Mouse (Mus musculus) liver, postnatal 0 days (tissue): ENCODE results near the gene Hspb3. TPM values are rescaled to one million over a fixed set of nuclear protein-coding genes. Genes with fewer than 3 reads are reported as not detected.
A peak's percentile ranks its signal among the peaks of the same experiment; 100 is the strongest.

ENCODE experiments used
- ATAC-seq: fragments of 200-750 bp; cut with Nextera tagmentation; 2 replicates; pipeline ENCODE4 v1.8.0; 2017; ENCODE audit warnings: mild to moderate bottlenecking, moderate library complexity
- DNase-seq: peaks from one replicate; pipeline ENCODE4 v3.0.0-alpha.2; 2016
- H3K27ac ChIP-seq: fragments of 300-500 bp; sonication (generic); 2 replicates; pipeline ENCODE4 v1.5.1; 2014; ENCODE audit warnings: antibody characterized with exemption, moderate library complexity, mild to moderate bottlenecking, low read depth
- H3K27me3 ChIP-seq: fragments of 300-500 bp; sonication (generic); 2 replicates; pipeline ENCODE4 v1.6.1; 2014; ENCODE audit warnings: low read length, control low read depth, mixed read lengths; ENCODE audit not compliant: insufficient read depth
- H3K36me3 ChIP-seq: fragments of 300-500 bp; sonication (generic); replicated peaks from 2 replicates; pipeline ENCODE4 v1.6.1; 2014; ENCODE audit warnings: mild to moderate bottlenecking, control low read depth, low read length, moderate library complexity, mixed read lengths; ENCODE audit not compliant: insufficient read depth
- H3K4me1 ChIP-seq: fragments of 300-500 bp; sonication (generic); 2 replicates; pipeline ENCODE4 v1.6.1; 2014; ENCODE audit warnings: antibody characterized with exemption, mild to moderate bottlenecking, control low read depth; ENCODE audit not compliant: insufficient read depth
- H3K4me2 ChIP-seq: fragments of 300-500 bp; sonication (generic); 2 replicates; pipeline ENCODE4 v1.6.1; 2014; ENCODE audit warnings: low read depth, mild to moderate bottlenecking, low read length, moderate library complexity, mixed read lengths
- H3K4me3 ChIP-seq: fragments of 300-500 bp; sonication (generic); 2 replicates; pipeline ENCODE4 v1.5.1; 2014; ENCODE audit warnings: low read depth, low read length
- H3K9ac ChIP-seq: fragments of 300-500 bp; sonication (generic); replicated peaks from 2 replicates; pipeline ENCODE4 v1.6.1; 2014; ENCODE audit warnings: mild to moderate bottlenecking, moderate library complexity
- H3K9me3 ChIP-seq: fragments of 300-500 bp; sonication (generic); 2 replicates; pipeline ENCODE4 v1.6.1; 2016; ENCODE audit warnings: mild to moderate bottlenecking, control low read depth, low read length, mixed read lengths
- CTCF ChIP-seq: sonication (generic); IDR thresholded peaks from 2 replicates; pipeline ENCODE4 v1.5.1; 2016; ENCODE audit warnings: antibody characterized with exemption, low read depth
- EP300 ChIP-seq: IDR thresholded peaks from 2 replicates; pipeline ENCODE4 v1.6.1; 2016; ENCODE audit warnings: antibody characterized with exemption, low read depth, mild to moderate bottlenecking
- WGBS: fragments of 180-500 bp; shearing (Covaris S2); extraction: QIAGEN DNeasy Blood & Tissue Kit; methylation state at CpG from one replicate; pipeline ENCODE4 v1.1.7; 2014; ENCODE audit not compliant: insufficient replicate concordance; 5-methylcytosine and 5-hydroxymethylcytosine counted together
- polyA plus RNA-seq: library from polyadenylated mRNA; unstranded; fragments of >200 nt; fragmentation: Nextera tagmentation; extraction: Ambion mirVana; gene quantifications from 2 replicates; pipeline ENCODE4 v1.2.1, GENCODE M21; 2015

Gene Hspb3
- polyA plus RNA-seq, 1 experiment from 2014 or later, result not detected

- Histone ChIP-seq H3K36me3 (no peaks in the 10 kb centered on the region), H3K27ac (no peak overlapping the region), H3K27me3 (0 out of 2 replicates have a peak, but pooled peaks cover 2% of the 10 kb centered on the region), H3K4me3 (no peak overlapping the region), H3K9me3 (no peaks in the 10 kb centered on the region), H3K4me2 (no peak overlapping the region), H3K4me1 (no peaks in the 10 kb centered on the region), H3K9ac (no peak overlapping the region)
- WGBS, result 35% methylated on average over 10 of the region's 10 CpGs
- ATAC-seq, result no peak
- TF ChIP-seq EP300 (no peak), CTCF (peak; percentile 83)
- DNase-seq, result peak; percentile 70
These were observed 6.1 kb upstream of the Hspb3 start for GRCm38 (mm10) chr13:113669459-113670077.

- Histone ChIP-seq H3K36me3 (no peaks in the 10 kb centered on the region), H3K9ac (no peak overlapping the region), H3K4me1 (no peaks in the 10 kb centered on the region), H3K9me3 (no peaks in the 10 kb centered on the region), H3K4me3 (no peak overlapping the region), H3K27me3 (no peaks in the 10 kb centered on the region), H3K27ac (no peak overlapping the region), H3K4me2 (no peak overlapping the region)
- TF ChIP-seq EP300 (no peak), CTCF (no peak)
- WGBS, result 73% methylated on average over 7 of the region's 7 CpGs
- no peak for DNase-seq
- no peak for ATAC-seq
These were observed 407 bp upstream of the Hspb3 start for GRCm38 (mm10) chr13:113663883-113664282.

- Histone ChIP-seq H3K27me3 (no peaks in the 10 kb centered on the region), H3K9ac (no peak overlapping the region), H3K9me3 (no peaks in the 10 kb centered on the region), H3K4me1 (no peaks in the 10 kb centered on the region), H3K36me3 (no peaks in the 10 kb centered on the region), H3K27ac (no peak overlapping the region), H3K4me2 (no peak overlapping the region), H3K4me3 (no peak overlapping the region)
- ATAC-seq (no peak), DNase-seq (no peak)
- 60% methylated on average over 7 of the region's 7 CpGs for WGBS
- TF ChIP-seq EP300 (no peak), CTCF (no peak)
These were observed 1.6 kb downstream of the Hspb3 start for GRCm38 (mm10) chr13:113661826-113662271.

GRCm38 (mm10) chr13:113660576-113661310 is 2.7 kb downstream of the Hspb3 start:
- no peak for DNase-seq
- Histone ChIP-seq H3K4me1 (no peaks in the 10 kb centered on the region), H3K4me3 (no peak overlapping the region), H3K27ac (no peak overlapping the region), H3K9me3 (no peaks in the 10 kb centered on the region), H3K27me3 (no peaks in the 10 kb centered on the region), H3K9ac (no peak overlapping the region), H3K4me2 (no peak overlapping the region), H3K36me3 (no peaks in the 10 kb centered on the region)
- no peak for TF ChIP-seq CTCF
- TF ChIP-seq EP300, result no peak
- WGBS, result 78% methylated on average over 9 of the region's 9 CpGs
- no peak for ATAC-seq

- Histone ChIP-seq H3K9ac (no peak overlapping the region), H3K27me3 (no peaks in the 10 kb centered on the region), H3K4me1 (no peaks in the 10 kb centered on the region), H3K9me3 (no peaks in the 10 kb centered on the region), H3K27ac (no peak overlapping the region), H3K36me3 (no peaks in the 10 kb centered on the region), H3K4me2 (no peak overlapping the region), H3K4me3 (no peak overlapping the region)
- TF ChIP-seq CTCF (no peak), EP300 (no peak)
- 67% methylated on average over 7 of the region's 7 CpGs for WGBS
- ATAC-seq, result no peak
- DNase-seq, result no peak
These were observed 6.3 kb downstream of the Hspb3 start for GRCm38 (mm10) chr13:113657204-113657603.

GRCm38 (mm10) chr13:113656639-113657038 is 6.8 kb downstream of the Hspb3 start:
- no peak overlapping the region for H3K9ac ChIP-seq
- no peak overlapping the region for H3K4me2 ChIP-seq
- WGBS, result 71% methylated on average over 4 of the region's 4 CpGs
- no peak overlapping the region for H3K27ac ChIP-seq
- no peaks in the 10 kb centered on the region for H3K27me3 ChIP-seq
- ATAC-seq, result no peak
- no peaks in the 10 kb centered on the region for H3K36me3 ChIP-seq
- H3K4me1 ChIP-seq, result no peaks in the 10 kb centered on the region
- no peaks in the 10 kb centered on the region for H3K9me3 ChIP-seq
- no peak overlapping the region for H3K4me3 ChIP-seq
- TF ChIP-seq CTCF (no peak), EP300 (no peak)
- DNase-seq, result no peak
